Mouse (Mus musculus) liver, adult 2 months (tissue): Measurements from ENCODE around the gene Ccdc90b.

Experiments used
- CTCF ChIP-seq: fragments of 200-500 bp; IDR thresholded peaks from 2 replicates; pipeline ENCODE4 v1.5.1; 2011; ENCODE audit warnings: low read depth, low read length, control low read depth
- POLR2A ChIP-seq: fragments of 200-500 bp; IDR thresholded peaks from 2 replicates; pipeline ENCODE4 v1.6.1; 2011; ENCODE audit warnings: low read length, control low read depth; ENCODE audit not compliant: insufficient read depth; ENCODE audit errors: extremely low read depth

DNA sequence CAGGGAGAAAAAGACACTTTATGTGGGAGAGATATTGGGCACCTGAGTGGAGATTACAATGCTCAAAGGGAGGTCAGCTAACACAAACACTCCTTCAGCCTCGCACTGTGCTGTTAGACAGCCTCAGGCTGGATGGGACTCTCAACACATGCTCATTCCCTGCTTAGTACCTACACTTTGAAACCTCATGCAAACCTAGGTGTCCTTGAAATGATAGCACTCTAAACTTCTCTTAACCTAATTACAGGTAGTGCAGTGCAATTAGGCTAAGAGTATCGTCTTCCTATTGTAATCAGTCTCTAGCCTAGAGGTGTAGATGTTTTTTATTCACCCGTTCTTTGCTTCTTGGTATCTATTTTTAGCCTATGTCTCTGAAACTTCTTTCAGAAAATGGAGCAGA, 40.6 kb upstream of the Ccdc90b start:
- TF ChIP-seq CTCF (no peak), POLR2A (no peak)
